Mouse (Mus musculus) forebrain, embryonic 11.5 days (tissue): ENCODE data around the gene Prrc2b. TPM values are rescaled to one million over a fixed set of nuclear protein-coding genes. Genes with fewer than 3 reads are reported as not detected.
A peak's percentile ranks its signal among the peaks of the same experiment; 100 is the strongest.

ENCODE experiments used
- ATAC-seq: fragments of 200-750 bp; cut with Nextera tagmentation; replicated peaks from 2 replicates; pipeline ENCODE4 v1.8.0; 2017; ENCODE audit warnings: moderate TSS enrichment; ENCODE audit not compliant: low FRiP score
- DNase-seq: peaks from one replicate; pipeline ENCODE4 v3.0.0-alpha.2; 2017; ENCODE audit warnings: low spot score
- H3K27ac ChIP-seq: fragments of 300-500 bp; sonication (generic); 2 replicates; pipeline ENCODE4 v1.5.1; 2014; ENCODE audit warnings: low read depth, low read length
- H3K27me3 ChIP-seq: fragments of 300-500 bp; sonication (generic); 2 replicates; pipeline ENCODE4 v1.6.1; 2014; ENCODE audit warnings: mild to moderate bottlenecking, low read length, mixed read lengths; ENCODE audit not compliant: control insufficient read depth, insufficient read depth
- H3K36me3 ChIP-seq: fragments of 300-500 bp; sonication (generic); 2 replicates; pipeline ENCODE4 v1.6.1; 2014; ENCODE audit warnings: mild to moderate bottlenecking, low read length, moderate library complexity, mixed read lengths; ENCODE audit not compliant: control insufficient read depth, insufficient read depth
- H3K4me1 ChIP-seq: fragments of 300-500 bp; sonication (generic); replicated peaks from 2 replicates; pipeline ENCODE4 v1.6.1; 2014; ENCODE audit warnings: low read length, mixed read lengths; ENCODE audit not compliant: control insufficient read depth, insufficient read depth
- H3K4me2 ChIP-seq: fragments of 300-500 bp; sonication (generic); 2 replicates; pipeline ENCODE4 v1.6.1; 2014; ENCODE audit warnings: low read depth, mild to moderate bottlenecking, low read length, moderate library complexity, mixed read lengths; ENCODE audit not compliant: severe bottlenecking
- H3K4me3 ChIP-seq: fragments of 300-500 bp; sonication (generic); 2 replicates; pipeline ENCODE4 v1.5.1; 2014; ENCODE audit warnings: low read depth, low read length
- H3K9ac ChIP-seq: fragments of 300-500 bp; sonication (generic); 2 replicates; pipeline ENCODE4 v1.6.1; 2014; ENCODE audit warnings: low read length
- H3K9me3 ChIP-seq: fragments of 300-500 bp; sonication (generic); 2 replicates; pipeline ENCODE4 v1.6.1; 2016; ENCODE audit warnings: low read length, mixed read lengths; ENCODE audit not compliant: control insufficient read depth
- WGBS: fragments of 180-500 bp; shearing (Covaris S2); extraction: QIAGEN DNeasy Blood & Tissue Kit; methylation state at CpG from one replicate; pipeline ENCODE4 v1.1.7; 2014; 5-methylcytosine and 5-hydroxymethylcytosine counted together
- polyA plus RNA-seq: library from polyadenylated mRNA; unstranded; fragments of >200 nt; fragmentation: Nextera tagmentation; extraction: Ambion mirVana; gene quantifications from 2 replicates; pipeline ENCODE4 v1.2.1, GENCODE M21; 2014

Gene Prrc2b
- polyA plus RNA-seq, 1 experiment from 2014 or later, result 102 TPM

DNA sequence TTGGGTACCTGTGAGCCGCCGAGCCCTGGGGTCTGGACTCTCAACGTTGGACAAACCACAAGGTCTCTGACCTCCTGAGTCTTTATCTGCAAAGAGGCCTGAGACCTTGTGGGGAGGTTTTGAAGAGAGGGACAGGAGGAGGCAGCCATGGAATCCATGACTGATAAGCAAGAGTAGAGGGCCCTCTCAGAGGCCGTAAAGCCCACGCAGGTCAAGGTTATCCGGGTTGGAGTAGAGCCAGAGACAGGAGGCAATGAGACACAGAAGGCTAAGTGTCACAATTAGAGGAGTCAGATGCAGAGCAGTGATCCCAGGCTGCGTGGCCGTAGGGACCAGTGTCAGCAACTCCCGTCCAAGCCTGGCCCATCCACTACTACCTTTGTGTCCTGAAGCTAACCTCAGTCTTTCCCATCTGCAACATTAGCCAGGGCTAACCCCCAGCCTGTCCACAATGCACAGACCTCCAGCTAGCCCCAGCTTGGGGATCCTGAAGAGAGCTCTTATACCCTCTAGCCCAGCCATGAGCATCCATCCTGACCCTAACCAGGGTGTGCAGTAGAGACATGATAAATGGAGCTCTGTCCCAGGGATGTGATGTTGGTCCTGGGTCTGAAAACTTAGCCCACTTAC, 19.6 kb upstream of the Prrc2b start:
- DNase-seq (no peak), ATAC-seq (no peak)
- Histone ChIP-seq H3K9me3 (no peaks in the 10 kb centered on the region), H3K4me3 (no peak overlapping the region), H3K4me2 (no peak overlapping the region), H3K27ac (no peak overlapping the region), H3K27me3 (no peaks in the 10 kb centered on the region), H3K9ac (no peak overlapping the region), H3K36me3 (no peaks in the 10 kb centered on the region), H3K4me1 (no peaks in the 10 kb centered on the region)
- 83% methylated on average over 9 of the region's 9 CpGs for WGBS

DNA sequence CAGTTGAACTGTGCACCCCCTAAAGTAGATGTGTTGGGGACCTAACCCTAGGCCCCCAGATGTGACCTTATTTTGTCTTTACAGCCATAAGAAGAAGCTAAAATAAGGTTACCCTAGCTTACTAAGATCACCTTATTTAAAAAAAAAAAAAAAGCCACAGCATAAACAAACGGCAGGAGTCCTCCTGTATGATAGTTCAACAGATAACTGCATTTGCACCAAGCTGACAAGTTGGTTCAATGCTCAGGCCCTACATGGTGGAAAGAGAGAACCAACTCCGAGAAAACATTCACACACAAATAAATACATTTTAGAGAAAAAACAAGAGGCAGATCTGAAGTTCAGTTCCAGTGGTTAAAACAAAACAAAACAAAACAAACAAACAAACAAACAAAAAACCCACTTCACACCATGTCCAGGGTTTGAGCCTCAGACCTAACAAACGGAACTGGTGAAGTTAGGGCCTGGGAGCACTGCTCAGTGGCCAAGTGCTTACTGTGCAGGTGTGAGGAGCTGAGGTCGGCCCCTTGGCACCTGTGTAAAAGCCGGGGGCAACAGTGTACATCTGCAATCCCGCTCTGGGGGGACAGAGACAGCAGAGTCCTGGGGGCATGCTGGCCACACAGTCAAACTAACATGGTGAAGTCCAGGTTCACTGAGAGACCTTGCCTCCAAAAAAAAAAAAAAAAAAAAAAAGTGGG, 18.9 kb upstream of the Prrc2b start:
- 71% methylated on average over 6 of the region's 6 CpGs for WGBS
- H3K9ac ChIP-seq, result no peak overlapping the region
- no peak for DNase-seq
- H3K4me2 ChIP-seq, result no peak overlapping the region
- no peak overlapping the region for H3K4me3 ChIP-seq
- no peaks in the 10 kb centered on the region for H3K27me3 ChIP-seq
- no peak for ATAC-seq
- no peak overlapping the region for H3K27ac ChIP-seq
- no peaks in the 10 kb centered on the region for H3K9me3 ChIP-seq
- no peaks in the 10 kb centered on the region for H3K4me1 ChIP-seq
- no peaks in the 10 kb centered on the region for H3K36me3 ChIP-seq

DNA sequence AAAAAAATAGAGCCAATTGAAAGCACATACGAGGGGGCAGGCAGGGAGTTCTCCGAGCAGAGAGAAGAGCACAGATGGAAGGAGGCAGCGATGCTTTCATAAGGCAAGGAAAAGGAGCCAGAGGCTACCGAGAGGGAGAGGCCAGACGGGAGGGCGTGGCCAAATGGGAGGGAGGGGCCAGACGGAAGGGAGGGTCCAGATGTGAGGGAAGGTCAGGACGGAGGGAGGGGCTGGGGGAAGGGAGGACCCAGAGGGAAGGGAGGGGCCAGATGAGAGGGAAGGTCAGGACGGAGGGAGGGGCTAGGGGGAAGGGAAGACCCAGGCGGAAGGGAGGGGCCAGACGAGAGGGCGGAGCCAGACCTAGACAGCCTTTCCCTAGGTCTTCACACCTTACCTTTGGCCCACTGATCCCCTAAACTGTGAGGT, 18.3 kb upstream of the Prrc2b start:
- no peak for ATAC-seq
- no peak overlapping the region for H3K4me3 ChIP-seq

DNA sequence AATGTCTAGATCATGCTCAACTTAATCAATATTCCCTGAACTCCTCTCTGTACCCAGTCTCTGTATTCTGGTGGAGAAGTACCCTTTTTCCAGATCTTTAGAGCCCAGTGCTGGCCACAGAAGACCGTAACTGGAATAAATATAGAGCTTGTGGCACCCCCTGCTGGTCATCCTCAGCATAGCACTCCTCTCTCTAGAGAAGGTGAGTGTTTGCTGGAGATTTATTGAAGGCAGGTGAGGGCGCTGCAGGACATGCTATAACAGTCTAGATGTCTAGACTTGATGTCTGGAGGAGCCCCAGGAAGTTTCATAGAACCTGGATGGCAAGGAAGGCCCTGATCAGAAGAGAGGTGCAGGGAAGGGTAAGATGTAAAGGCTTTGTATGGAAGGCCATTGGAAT, 16.8 kb upstream of the Prrc2b start:
- Histone ChIP-seq H3K9me3 (no peaks in the 10 kb centered on the region), H3K4me2 (no peak overlapping the region), H3K4me3 (no peak overlapping the region), H3K27ac (no peak overlapping the region), H3K4me1 (no peaks in the 10 kb centered on the region), H3K27me3 (no peaks in the 10 kb centered on the region), H3K9ac (no peak overlapping the region), H3K36me3 (no peaks in the 10 kb centered on the region)
- 8% methylated on average over 2 of the region's 2 CpGs for WGBS
- DNase-seq (peak; percentile 89), ATAC-seq (no peak)

More for the DNA sequence above, 18.3 kb upstream of the Prrc2b start:
- Histone ChIP-seq H3K4me1 (no peaks in the 10 kb centered on the region), H3K36me3 (no peaks in the 10 kb centered on the region), H3K27me3 (no peaks in the 10 kb centered on the region), H3K4me2 (no peak overlapping the region), H3K27ac (no peak overlapping the region), H3K9me3 (no peaks in the 10 kb centered on the region), H3K9ac (no peak overlapping the region)
- peak; percentile 85 for DNase-seq
- 5% methylated on average over 12 of the region's 12 CpGs for WGBS

DNA sequence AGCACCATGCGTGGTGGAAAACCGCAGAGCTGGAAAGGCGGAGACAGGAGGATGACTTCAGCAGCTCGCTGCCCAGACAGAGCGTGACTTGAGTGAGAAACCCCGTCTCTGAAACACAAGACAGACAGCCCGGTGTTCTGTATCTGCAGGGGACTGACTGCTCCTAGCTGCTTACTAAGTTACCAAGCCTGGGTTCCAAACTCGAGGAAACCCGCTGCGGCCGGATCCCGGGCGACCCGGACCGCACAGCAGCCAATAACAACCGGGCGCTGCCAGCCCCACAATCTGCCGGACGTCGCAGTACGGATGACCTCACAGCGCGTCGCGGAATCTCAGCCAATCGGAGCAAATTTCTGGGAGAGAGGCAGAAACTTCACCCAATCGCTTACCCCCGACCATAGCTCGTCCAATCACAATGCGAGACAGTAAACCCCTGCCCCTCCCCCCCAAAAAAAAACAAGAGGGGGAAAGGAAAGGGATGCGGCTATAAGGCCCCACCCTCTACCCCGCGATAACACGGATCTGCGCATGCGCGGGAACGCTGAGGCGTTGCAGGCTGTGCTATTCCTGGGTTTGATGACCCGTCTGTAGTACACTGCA, 13.1 kb upstream of the Prrc2b start:
- no peaks in the 10 kb centered on the region for H3K9me3 ChIP-seq
- H3K4me2 ChIP-seq, result peak overlapping the region; percentile 63
- H3K27ac ChIP-seq, result peak overlapping the region; percentile 8; the same call in 1 of the 2 replicates
- H3K36me3 ChIP-seq, result no peaks in the 10 kb centered on the region
- no peaks in the 10 kb centered on the region for H3K27me3 ChIP-seq
- peak overlapping the region; percentile 57 for H3K4me3 ChIP-seq
- WGBS, result under 1% methylated on average over 40 of the region's 40 CpGs
- ATAC-seq (peak; percentile 96), DNase-seq (peak; percentile 98)
- peak overlapping the region; percentile 63 for H3K9ac ChIP-seq
- no peaks in the 10 kb centered on the region for H3K4me1 ChIP-seq

DNA sequence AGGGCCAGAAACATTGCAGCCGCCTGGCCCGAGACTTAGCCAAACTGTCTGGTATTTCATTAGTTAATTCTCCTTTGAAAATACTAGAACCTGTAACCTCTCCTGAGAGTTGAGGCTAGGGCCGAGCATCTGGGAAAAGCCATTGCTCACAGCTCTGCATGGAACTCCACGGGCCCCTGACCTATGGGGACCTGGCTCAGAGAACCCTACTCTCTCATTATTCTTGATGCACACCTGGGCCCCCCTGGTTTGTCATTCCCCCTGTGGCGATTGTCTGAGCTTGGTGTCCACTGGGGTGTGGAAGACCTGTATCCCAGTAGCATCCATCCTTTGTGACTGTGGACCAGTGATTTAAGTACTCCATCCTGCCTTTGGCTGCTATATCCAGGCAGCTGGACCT, 11.5 kb upstream of the Prrc2b start:
- WGBS, result 77% methylated on average over 5 of the region's 5 CpGs
- no peak overlapping the region for H3K9ac ChIP-seq
- no peak overlapping the region for H3K27ac ChIP-seq
- H3K4me2 ChIP-seq, result no peak overlapping the region
- ATAC-seq, result no peak
- no peaks in the 10 kb centered on the region for H3K9me3 ChIP-seq
- no peak for DNase-seq
- no peaks in the 10 kb centered on the region for H3K27me3 ChIP-seq
- no peaks in the 10 kb centered on the region for H3K36me3 ChIP-seq
- H3K4me1 ChIP-seq, result no peaks in the 10 kb centered on the region
- H3K4me3 ChIP-seq, result no peak overlapping the region

DNA sequence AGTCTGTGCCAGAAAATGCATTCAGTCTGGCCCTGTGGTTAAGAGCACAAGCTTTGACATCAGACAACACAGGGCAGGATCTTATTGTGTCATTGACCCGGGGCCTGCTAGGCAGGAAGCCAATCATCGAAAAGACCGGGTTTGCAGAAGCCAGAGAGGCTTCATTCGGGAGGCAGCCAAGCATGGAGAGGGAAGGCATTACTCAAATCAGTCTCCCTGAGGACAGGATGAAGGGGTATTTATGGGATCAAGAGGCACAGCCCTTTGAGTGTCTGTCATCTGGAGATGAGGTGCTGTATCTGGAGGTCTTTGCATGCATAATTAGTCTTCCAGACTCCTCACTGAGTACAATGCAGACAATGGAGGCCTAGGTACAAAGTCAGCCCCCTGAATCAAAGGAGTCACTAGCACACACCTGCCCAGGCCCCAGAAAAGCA, 10.4 kb upstream of the Prrc2b start:
- 21% methylated on average over 4 of the region's 4 CpGs for WGBS
- Histone ChIP-seq H3K9me3 (no peaks in the 10 kb centered on the region), H3K4me3 (no peak overlapping the region), H3K36me3 (no peaks in the 10 kb centered on the region), H3K9ac (no peak overlapping the region), H3K27ac (no peak overlapping the region), H3K27me3 (no peaks in the 10 kb centered on the region), H3K4me1 (no peaks in the 10 kb centered on the region), H3K4me2 (no peak overlapping the region)
- ATAC-seq, result no peak
- DNase-seq, result no peak

DNA sequence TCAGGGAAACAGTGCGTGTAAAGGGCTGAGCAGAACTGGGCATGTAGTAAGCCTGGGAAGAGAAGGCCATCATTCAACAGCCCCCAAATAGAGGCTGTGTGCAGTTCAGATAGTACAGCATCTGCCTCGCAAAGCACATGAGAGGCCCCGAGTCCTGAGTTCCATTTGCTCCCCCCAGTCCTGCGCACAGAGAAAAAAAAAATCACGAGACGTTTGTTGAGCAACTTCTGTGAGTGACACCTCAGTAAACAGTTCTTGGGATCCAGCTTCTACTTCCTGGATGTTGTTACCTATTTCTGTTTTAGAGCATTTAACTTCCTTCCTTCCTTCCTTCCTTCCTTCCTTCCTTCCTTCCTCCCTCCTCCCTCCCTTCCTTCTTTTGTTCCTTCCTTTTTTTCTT, 9.3 kb upstream of the Prrc2b start:
- H3K27ac ChIP-seq, result no peak overlapping the region
- H3K36me3 ChIP-seq, result no peaks in the 10 kb centered on the region
- DNase-seq, result no peak
- no peaks in the 10 kb centered on the region for H3K4me1 ChIP-seq
- H3K4me2 ChIP-seq, result no peak overlapping the region
- H3K9ac ChIP-seq, result no peak overlapping the region
- no peaks in the 10 kb centered on the region for H3K27me3 ChIP-seq
- WGBS, result 85% methylated on average over 6 of the region's 6 CpGs
- H3K4me3 ChIP-seq, result no peak overlapping the region
- no peak for ATAC-seq
- H3K9me3 ChIP-seq, result no peaks in the 10 kb centered on the region
